Mouse (Mus musculus) midbrain, embryonic 10.5 days (tissue): Measurements from ENCODE around the gene Fth1. TPM values are rescaled to one million over a fixed set of nuclear protein-coding genes. Genes with fewer than 3 reads are reported as not detected.

Source experiments
- DNase-seq: peaks from one replicate; pipeline ENCODE4 v3.0.0-alpha.2; 2017; ENCODE audit warnings: low spot score
- H3K27ac ChIP-seq: fragments of 300-500 bp; sonication (generic); replicated peaks from 2 replicates; pipeline ENCODE4 v1.5.1; 2016; ENCODE audit warnings: mild to moderate bottlenecking
- H3K27me3 ChIP-seq: fragments of 300-500 bp; sonication (generic); 2 replicates; pipeline ENCODE4 v1.6.1; 2016; ENCODE audit warnings: low read depth, mild to moderate bottlenecking; ENCODE audit not compliant: poor library complexity, severe bottlenecking
- H3K36me3 ChIP-seq: fragments of 300-500 bp; sonication (generic); 2 replicates; pipeline ENCODE4 v1.6.1; 2016; ENCODE audit warnings: mild to moderate bottlenecking, moderate library complexity
- H3K4me1 ChIP-seq: fragments of 300-500 bp; sonication (generic); 2 replicates; pipeline ENCODE4 v1.6.1; 2016
- H3K4me3 ChIP-seq: fragments of 300-500 bp; sonication (generic); 2 replicates; pipeline ENCODE4 v1.5.1; 2016; ENCODE audit warnings: mild to moderate bottlenecking, moderate library complexity
- H3K9me3 ChIP-seq: fragments of 300-500 bp; sonication (generic); replicated peaks from 2 replicates; pipeline ENCODE4 v1.6.1; 2016; ENCODE audit warnings: mild to moderate bottlenecking
- WGBS: fragments of 180-500 bp; shearing (Covaris S2); methylation state at CpG from one replicate; pipeline ENCODE4 v1.1.7; 2016; 5-methylcytosine and 5-hydroxymethylcytosine counted together
- polyA plus RNA-seq: library from polyadenylated mRNA; unstranded; fragments of >200 nt; fragmentation: Nextera tagmentation; extraction: Ambion mirVana; gene quantifications from 2 replicates; pipeline ENCODE4 v1.2.1, GENCODE M21; 2016

The Fth1 gene
- polyA plus RNA-seq, 1 experiment from 2014 or later, result 1,398 TPM

DNA sequence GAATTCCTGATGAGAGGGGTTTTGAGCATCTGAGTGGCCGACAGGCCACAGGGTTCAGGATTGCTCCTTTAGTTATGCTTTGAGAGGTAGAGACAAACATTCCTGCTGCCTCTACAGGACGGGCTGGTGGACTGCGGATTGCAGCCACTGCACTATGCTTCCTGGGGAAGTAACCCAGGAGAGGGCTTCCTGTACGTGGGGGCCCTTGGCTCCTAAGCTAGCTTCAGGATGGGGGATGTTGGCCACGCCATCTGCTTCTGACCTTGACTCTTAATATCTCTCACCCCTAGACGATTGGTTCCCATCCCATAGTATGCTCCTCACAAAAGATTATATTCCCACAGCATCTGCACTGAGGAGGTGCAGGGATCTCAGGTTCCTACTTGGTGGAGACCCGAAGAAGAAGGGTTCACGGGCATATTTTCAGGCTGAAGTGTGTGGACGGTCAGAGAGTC lies 42.9 kb downstream of the Fth1 start:
- WGBS, result 63% methylated on average over 9 of the region's 9 CpGs
- DNase-seq, result no peak

DNA sequence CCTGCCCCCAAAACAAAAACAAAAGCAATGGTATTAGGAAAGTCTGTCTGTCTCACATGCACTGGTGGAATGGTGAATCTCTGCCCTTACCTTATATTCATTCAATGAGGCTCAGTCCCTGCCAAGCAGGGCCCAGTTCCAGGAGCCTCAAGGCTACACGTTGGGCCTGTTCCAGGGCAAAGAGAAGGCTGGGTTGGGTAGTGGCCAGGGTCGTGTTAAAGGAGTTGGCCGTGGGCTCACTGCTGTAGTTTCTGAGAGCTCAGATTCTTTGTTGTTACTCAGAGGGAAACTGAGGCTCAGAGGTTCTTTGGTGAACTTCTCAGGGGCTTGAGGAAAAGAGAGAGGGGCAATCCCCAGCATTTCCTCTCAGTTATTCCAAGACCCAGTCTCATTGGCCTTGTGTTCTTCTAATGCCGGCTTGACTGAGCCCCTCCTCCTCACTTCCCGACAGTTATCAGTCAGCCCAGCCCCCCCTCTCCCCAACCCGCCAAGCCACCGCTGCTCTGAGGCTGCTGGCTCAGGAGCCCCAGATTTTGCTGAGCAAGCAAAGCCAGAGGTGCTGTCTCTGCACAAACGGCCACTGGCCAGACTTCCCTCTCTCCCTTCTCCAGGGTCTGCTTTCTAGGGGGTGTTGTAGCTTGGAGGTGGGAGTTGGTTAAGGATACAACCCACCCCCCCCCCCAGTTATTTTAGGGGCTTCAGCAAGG lies 44.9 kb downstream of the Fth1 start:
- peaks cover 2% of the 10 kb centered on the region; the same call in 1 of the 2 replicates for H3K36me3 ChIP-seq
- DNase-seq, result peak; percentile 26
- H3K4me3 ChIP-seq, result no peak overlapping the region
- H3K27me3 ChIP-seq, result peaks cover 7% of the 10 kb centered on the region; the same call in 1 of the 2 replicates
- H3K4me1 ChIP-seq, result peaks cover 30% of the 10 kb centered on the region
- peak overlapping the region; percentile 35; the same call in 1 of the 2 replicates for H3K27ac ChIP-seq
- WGBS, result 28% methylated on average over 8 of the region's 8 CpGs
- H3K9me3 ChIP-seq, result 0 out of 2 replicates have a peak, but pooled peaks cover 3% of the 10 kb centered on the region

More for the DNA sequence above, 42.9 kb downstream of the Fth1 start:
- Histone ChIP-seq H3K4me3 (no peak overlapping the region), H3K27me3 (peaks cover 25% of the 10 kb centered on the region), H3K4me1 (peaks cover 44% of the 10 kb centered on the region), H3K9me3 (0 out of 2 replicates have a peak, but pooled peaks cover 3% of the 10 kb centered on the region), H3K27ac (peak overlapping the region; percentile 57), H3K36me3 (peaks cover 1% of the 10 kb centered on the region; the same call in 1 of the 2 replicates)

- 88% methylated on average over 2 of the region's 2 CpGs for WGBS
- no peaks in the 10 kb centered on the region for H3K9me3 ChIP-seq
These were observed 49.3 kb downstream of the Fth1 start for GRCm38 (mm10) chr19:10029746-10030145.

GRCm38 (mm10) chr19:10033211-10033973 lies 53.0 kb downstream of the Fth1 start:
- H3K9me3 ChIP-seq, result no peaks in the 10 kb centered on the region
- peak; percentile 68 for DNase-seq
- peaks cover 19% of the 10 kb centered on the region for H3K4me1 ChIP-seq
- H3K27me3 ChIP-seq, result peaks cover 6% of the 10 kb centered on the region; the same call in 1 of the 2 replicates
- H3K4me3 ChIP-seq, result no peak overlapping the region
- peaks cover under 1% of the 10 kb centered on the region; the same call in 1 of the 2 replicates for H3K36me3 ChIP-seq
- 39% methylated on average over 8 of the region's 8 CpGs for WGBS
- 0 out of 2 replicates have a peak overlapping the region, but pooled peaks have one; percentile 72 for H3K27ac ChIP-seq

More at GRCm38 (mm10) chr19:10029746-10030145, 49.3 kb downstream of the Fth1 start:
- Histone ChIP-seq H3K4me3 (no peak overlapping the region), H3K27me3 (peaks cover 6% of the 10 kb centered on the region; the same call in 1 of the 2 replicates), H3K36me3 (peaks cover 2% of the 10 kb centered on the region; the same call in 1 of the 2 replicates), H3K27ac (no peak overlapping the region), H3K4me1 (peaks cover 26% of the 10 kb centered on the region)
- no peak for DNase-seq

- H3K36me3 ChIP-seq, result no peaks in the 10 kb centered on the region
- WGBS, result 80% methylated on average over 5 of the region's 5 CpGs
These were observed 54.0 kb downstream of the Fth1 start for GRCm38 (mm10) chr19:10034356-10034755.

More at GRCm38 (mm10) chr19:10034356-10034755, 54.0 kb downstream of the Fth1 start:
- Histone ChIP-seq H3K27me3 (peaks cover 15% of the 10 kb centered on the region), H3K4me3 (no peak overlapping the region; the same call in 1 of the 2 replicates), H3K9me3 (no peaks in the 10 kb centered on the region), H3K27ac (peak overlapping the region; percentile 72), H3K4me1 (peaks cover 24% of the 10 kb centered on the region)
- DNase-seq, result no peak

Other genes starting within 250 kb of the Fth1 start
- gene Scgb2a2, start 133.0 kb upstream of the Fth1 start, polyA plus RNA-seq, result 0.14 TPM in 1 of 2 replicates, not detected in the other
- 142 and 150 TPM in 2 replicates for gene Incenp, start 81.0 kb upstream of the Fth1 start, polyA plus RNA-seq
- 1.4 and 2.0 TPM in 2 replicates for gene Best1, start 21.0 kb downstream of the Fth1 start, polyA plus RNA-seq
- 34.6 and 35.6 TPM in 2 replicates for gene Rab3il1, start 21.1 kb downstream of the Fth1 start, polyA plus RNA-seq
- 5.5 and 5.8 TPM in 2 replicates for gene Fads3, start 61.0 kb downstream of the Fth1 start, polyA plus RNA-seq
- 207 and 236 TPM in 2 replicates for gene Fads2, start 121.1 kb downstream of the Fth1 start, polyA plus RNA-seq
- gene Fads1, start 202.3 kb downstream of the Fth1 start, polyA plus RNA-seq, result 171 and 192 TPM in 2 replicates
- gene Tmem258, start 223.4 kb downstream of the Fth1 start, polyA plus RNA-seq, result 351 and 361 TPM in 2 replicates
- 165 and 188 TPM in 2 replicates for gene Fen1, start 223.6 kb downstream of the Fth1 start, polyA plus RNA-seq